Mouse (Mus musculus) cortical plate, adult 2 months (tissue): ENCODE results near the gene Sms.

Experiments
- CTCF ChIP-seq: fragments of 200-500 bp; IDR thresholded peaks from 2 replicates; pipeline ENCODE4 v1.5.1; 2011; ENCODE audit warnings: mild to moderate bottlenecking, control low read depth, low read length; ENCODE audit not compliant: insufficient read depth; ENCODE audit errors: extremely low read depth
- POLR2A ChIP-seq: fragments of 200-500 bp; IDR thresholded peaks from 2 replicates; pipeline ENCODE4 v1.6.1; 2011; ENCODE audit warnings: mild to moderate bottlenecking, low read length, control low read depth; ENCODE audit not compliant: insufficient read depth; ENCODE audit errors: extremely low read depth

- TF ChIP-seq POLR2A: no peak
- no peak for TF ChIP-seq CTCF
Measured at GRCm38 (mm10) chrX:157506400-157506799, 14.3 kb upstream of the Sms start.
